Mouse (Mus musculus) midbrain, embryonic 16.5 days (tissue): ENCODE measurements around the gene Ttc39d. TPM values are rescaled to one million over a fixed set of nuclear protein-coding genes. Genes with fewer than 3 reads are reported as not detected.

Source experiments
- ATAC-seq: fragments of 200-750 bp; cut with Nextera tagmentation; 2 replicates; pipeline ENCODE4 v1.8.0; 2017; ENCODE audit warnings: moderate TSS enrichment
- H3K27ac ChIP-seq: fragments of 300-500 bp; sonication (generic); 2 replicates; pipeline ENCODE4 v1.5.1; 2014; ENCODE audit warnings: mild to moderate bottlenecking, low read length, mixed read lengths
- H3K27me3 ChIP-seq: fragments of 300-500 bp; sonication (generic); 2 replicates; pipeline ENCODE4 v1.6.1; 2014; ENCODE audit warnings: low read depth, low read length, mixed read lengths; ENCODE audit not compliant: control insufficient read depth, insufficient read depth
- H3K36me3 ChIP-seq: fragments of 300-500 bp; sonication (generic); 2 replicates; pipeline ENCODE4 v1.6.1; 2014; ENCODE audit warnings: mild to moderate bottlenecking, low read length, moderate library complexity, mixed read lengths; ENCODE audit not compliant: control insufficient read depth, insufficient read depth
- H3K4me1 ChIP-seq: fragments of 300-500 bp; sonication (generic); 2 replicates; pipeline ENCODE4 v1.6.1; 2014; ENCODE audit warnings: mild to moderate bottlenecking, low read length, mixed read lengths; ENCODE audit not compliant: control insufficient read depth, insufficient read depth
- H3K4me2 ChIP-seq: fragments of 300-500 bp; sonication (generic); 2 replicates; pipeline ENCODE4 v1.6.1; 2014; ENCODE audit warnings: mild to moderate bottlenecking, low read length, mixed read lengths
- H3K4me3 ChIP-seq: fragments of 300-500 bp; sonication (generic); 2 replicates; pipeline ENCODE4 v1.5.1; 2014; ENCODE audit warnings: low read depth, mild to moderate bottlenecking, low read length, moderate library complexity, mixed read lengths
- H3K9ac ChIP-seq: fragments of 300-500 bp; sonication (generic); 2 replicates; pipeline ENCODE4 v1.6.1; 2014; ENCODE audit warnings: low read depth, low read length, mixed read lengths
- H3K9me3 ChIP-seq: fragments of 300-500 bp; sonication (generic); replicated peaks from 2 replicates; pipeline ENCODE4 v1.6.1; 2014; ENCODE audit warnings: mild to moderate bottlenecking, low read length, mixed read lengths; ENCODE audit not compliant: control insufficient read depth, poor library complexity, severe bottlenecking
- WGBS: fragments of 180-500 bp; shearing (Covaris S2); extraction: QIAGEN DNeasy Blood & Tissue Kit; methylation state at CpG from one replicate; pipeline ENCODE4 v1.1.7; 2014; 5-methylcytosine and 5-hydroxymethylcytosine counted together
- polyA plus RNA-seq: library from polyadenylated mRNA; unstranded; fragments of >200 nt; fragmentation: Nextera tagmentation; extraction: Ambion mirVana; gene quantifications from 2 replicates; pipeline ENCODE4 v1.2.1, GENCODE M21; 2015

Gene Ttc39d
- polyA plus RNA-seq, 1 experiment from 2014 or later, result 0.11 TPM

GRCm38 (mm10) chr17:80267065-80267464, 59.8 kb downstream of the Ttc39d start:
- H3K4me2 ChIP-seq, result no peak overlapping the region
- no peak for ATAC-seq
- no peaks in the 10 kb centered on the region for H3K27me3 ChIP-seq

More at GRCm38 (mm10) chr17:80267065-80267464, 59.8 kb downstream of the Ttc39d start:
- Histone ChIP-seq H3K27ac (no peak overlapping the region), H3K9me3 (no peaks in the 10 kb centered on the region), H3K36me3 (peaks cover 69% of the 10 kb centered on the region), H3K9ac (no peak overlapping the region), H3K4me3 (no peak overlapping the region), H3K4me1 (no peaks in the 10 kb centered on the region)
- WGBS, result 94% methylated on average over 4 of the region's 4 CpGs

Other genes starting within 250 kb of the Ttc39d start
- gene Hnrnpll, start 145.1 kb upstream of the Ttc39d start, polyA plus RNA-seq, result 53.9 and 59.2 TPM in 2 replicates
- gene Galm, start 80.0 kb upstream of the Ttc39d start, polyA plus RNA-seq, result 1.4 and 2.0 TPM in 2 replicates
- gene Srsf7, start 153 bp upstream of the Ttc39d start, polyA plus RNA-seq, result 395 and 441 TPM in 2 replicates
- gene Gemin6, start 17.0 kb downstream of the Ttc39d start, polyA plus RNA-seq, result 17.2 and 18.2 TPM in 2 replicates
- gene Morn2, start 82.7 kb downstream of the Ttc39d start, polyA plus RNA-seq, result 48.7 and 48.8 TPM in 2 replicates
- 57.0 and 59.4 TPM in 2 replicates for gene Dhx57, start 83.0 kb downstream of the Ttc39d start, polyA plus RNA-seq
- 0.92 and 2.2 TPM in 2 replicates for gene Arhgef33, start 99.9 kb downstream of the Ttc39d start, polyA plus RNA-seq
- 3.9 and 4.8 TPM in 2 replicates for gene Gm10190, start 166.1 kb downstream of the Ttc39d start, polyA plus RNA-seq